Mouse (Mus musculus): ENCODE measurements around the gene Ube2z.
"Not testable (repeated sequence)": the region's sequence is repeated elsewhere in the genome, so short reads cannot be mapped to it uniquely, and the experiment has no call there.

Gene Ube2z

GRCm38 (mm10) chr11:96065215-96065911 is at the start of gene Ube2z:
Gene Ube2z (minus strand): TSS chr11:96065388.
- peak; percentile 95 for DNase-seq (ENCODE audit: low spot score)

- DNase-seq (ENCODE audit: low spot score): no peak
Measured at GRCm38 (mm10) chr11:96114077-96114476, 48.9 kb upstream of the Ube2z start.

- DNase-seq (ENCODE audit: low spot score): no peak
Measured at GRCm38 (mm10) chr11:96111751-96112150, 46.6 kb upstream of the Ube2z start, which contains the start of gene Calcoco2. Gene Calcoco2 (minus strand): TSS chr11:96111964.

- DNase-seq (ENCODE audit: low spot score): not testable (repeated sequence)
Measured at GRCm38 (mm10) chr11:96110950-96111349, 45.8 kb upstream of the Ube2z start.

- DNase-seq (ENCODE audit: low spot score): no peak
Measured at GRCm38 (mm10) chr11:96108376-96108775, 43.2 kb upstream of the Ube2z start.

GRCm38 (mm10) chr11:96093361-96093760 is 28.2 kb upstream of the Ube2z start:
- peak; percentile 37 for DNase-seq (ENCODE audit: low spot score)

- DNase-seq (ENCODE audit: low spot score): no peak
Measured at GRCm38 (mm10) chr11:96092674-96093291, 27.6 kb upstream of the Ube2z start.

GRCm38 (mm10) chr11:96091073-96091472 is 25.9 kb upstream of the Ube2z start:
- no peak for DNase-seq (ENCODE audit: low spot score)

GRCm38 (mm10) chr11:96087981-96088380 is 22.8 kb upstream of the Ube2z start:
- DNase-seq (ENCODE audit: low spot score): no peak

- no peak for DNase-seq (ENCODE audit: low spot score)
Measured at GRCm38 (mm10) chr11:96082682-96083081, 17.5 kb upstream of the Ube2z start.

- no peak for DNase-seq (ENCODE audit: low spot score)
Measured at GRCm38 (mm10) chr11:96080736-96081135, 15.5 kb upstream of the Ube2z start.

GRCm38 (mm10) chr11:96076221-96077105 is 11.3 kb upstream of the Ube2z start:
- DNase-seq (ENCODE audit: low spot score): no peak

GRCm38 (mm10) chr11:96075509-96076220 is 10.5 kb upstream of the Ube2z start, which contains the start of gene Atp5g1:
Gene Atp5g1 (minus strand): TSS chr11:96075670.
- DNase-seq (ENCODE audit: low spot score): peak; percentile 100

GRCm38 (mm10) chr11:96075177-96075508 is 10.0 kb upstream of the Ube2z start:
- DNase-seq (ENCODE audit: low spot score): no peak

GRCm38 (mm10) chr11:96074351-96075176 is 9.4 kb upstream of the Ube2z start:
- DNase-seq (ENCODE audit: low spot score): peak; percentile 16

GRCm38 (mm10) chr11:96073295-96073993 is 8.3 kb upstream of the Ube2z start:
- DNase-seq (ENCODE audit: low spot score): no peak

GRCm38 (mm10) chr11:96071013-96071412 is 5.8 kb upstream of the Ube2z start:
- no peak for DNase-seq (ENCODE audit: low spot score)

- DNase-seq (ENCODE audit: low spot score): no peak
Measured at GRCm38 (mm10) chr11:96070353-96070752, 5.2 kb upstream of the Ube2z start.

- no peak for DNase-seq (ENCODE audit: low spot score)
Measured at GRCm38 (mm10) chr11:96068231-96068630, 3.0 kb upstream of the Ube2z start.

- DNase-seq (ENCODE audit: low spot score): peak; percentile 67
Measured at GRCm38 (mm10) chr11:96064521-96065214, 520 bp downstream of the Ube2z start.

Data from yolk sac, embryonic 10.5 days (tissue).